Mouse (Mus musculus): ENCODE data around the gene Rfc3.
A peak's percentile ranks its signal among the peaks of the same experiment; 100 is the strongest.
"Not testable (repeated sequence)": the region's sequence is repeated elsewhere in the genome, so short reads cannot be mapped to it uniquely, and the experiment has no call there.

The Rfc3 gene

DNA sequence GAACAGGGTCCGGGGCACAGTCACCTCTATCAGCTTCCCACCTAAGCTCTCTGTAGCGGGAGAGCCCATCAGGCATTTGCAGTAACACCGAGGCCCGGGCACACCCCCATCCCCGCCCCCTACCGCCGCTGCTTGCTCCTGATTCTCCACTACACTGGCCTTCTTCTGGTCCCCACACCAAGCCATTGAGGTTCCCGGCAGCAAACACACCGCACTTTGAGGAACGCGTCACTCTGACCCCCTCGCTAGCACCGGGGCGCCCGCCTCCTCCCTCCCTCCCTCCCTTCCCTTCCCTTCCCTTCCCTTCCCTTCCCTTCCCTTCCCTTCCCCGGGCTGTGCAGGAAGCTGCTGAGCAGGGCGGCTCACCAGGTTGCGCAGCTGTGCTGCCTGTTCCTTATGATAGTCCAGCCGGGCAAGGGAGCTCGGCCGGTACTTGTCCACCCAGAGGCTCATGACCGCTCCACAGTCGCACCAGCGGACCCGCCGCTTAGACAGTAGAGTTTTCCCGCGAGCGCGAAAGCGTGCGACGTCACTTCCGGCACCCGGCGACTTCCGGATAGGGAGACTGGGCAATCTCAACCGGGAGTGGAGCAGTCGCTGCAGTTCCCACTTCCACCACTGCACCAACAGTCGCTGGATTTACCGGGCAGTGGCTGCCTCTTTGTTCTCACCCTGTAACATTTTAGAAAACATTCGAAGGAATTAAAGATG lies at the start of gene Rfc3:
Rfc3 (minus strand) TSS at position 543 of the 711 bp plus-strand sequence.
- DNase-seq, result peak; percentile 95

- DNase-seq, result not testable (repeated sequence)
These were observed 42.6 kb upstream of the Rfc3 start for GRCm38 (mm10) chr5:151693636-151694035.

GRCm38 (mm10) chr5:151686606-151687525 lies 35.8 kb upstream of the Rfc3 start:
- peak; percentile 85 for DNase-seq

DNA sequence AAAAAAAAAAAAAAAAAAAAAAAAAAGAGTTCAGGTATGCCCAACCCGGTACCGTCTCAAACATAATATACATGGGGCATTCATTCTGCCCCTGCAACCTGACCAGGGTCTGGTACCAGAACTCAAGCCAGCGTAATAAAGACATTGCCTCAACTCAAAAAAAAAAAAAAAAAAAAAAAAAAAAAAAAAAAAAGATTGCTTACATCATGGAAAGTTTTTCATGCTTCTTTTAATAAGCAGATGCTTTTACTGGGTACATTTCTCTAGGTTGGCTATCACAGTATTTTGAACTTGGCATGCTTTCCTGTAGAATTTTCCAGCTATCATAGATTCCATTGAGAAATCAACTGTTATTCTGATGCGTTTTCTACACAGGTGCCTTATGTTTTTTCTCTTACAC lies 11.2 kb upstream of the Rfc3 start:
- DNase-seq, result no peak

DNA sequence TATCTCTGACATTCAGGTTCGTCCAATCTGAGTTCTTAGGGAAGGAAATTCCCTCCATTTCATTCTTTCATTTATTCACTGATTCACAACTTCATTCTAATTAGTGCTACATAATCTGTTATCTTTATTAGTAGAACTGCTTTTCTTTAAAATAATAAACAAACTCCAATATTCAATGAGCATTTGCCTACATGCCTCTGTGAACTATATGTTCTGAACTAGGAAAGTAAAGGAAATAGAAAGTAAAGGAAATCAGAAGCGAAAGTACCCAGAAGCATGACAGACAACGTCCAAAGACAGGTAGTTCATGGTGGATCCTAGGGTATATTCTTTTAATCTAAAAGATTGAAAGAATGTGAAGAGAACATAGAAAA lies 356 bp upstream of the Rfc3 start:
- no peak for DNase-seq

DNA sequence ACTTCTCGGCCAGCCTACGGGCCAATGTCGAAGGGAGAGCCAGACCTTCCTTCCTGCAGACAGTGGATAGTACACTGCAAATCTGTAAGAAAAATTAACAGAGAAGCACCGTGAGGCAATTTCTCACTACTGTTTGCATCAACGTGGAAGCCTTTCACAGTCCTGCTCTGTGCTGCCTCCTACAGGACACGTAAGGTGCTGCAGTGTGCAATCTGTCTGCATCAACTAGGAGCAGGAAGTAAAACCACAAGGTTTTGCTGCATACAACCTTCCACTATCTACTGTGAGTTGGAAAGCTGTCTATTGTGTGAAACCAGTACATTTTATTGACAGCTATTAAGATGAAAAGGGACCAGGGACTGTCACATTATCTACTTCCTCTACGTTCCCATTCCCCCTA lies 6.2 kb downstream of the Rfc3 start:
- DNase-seq, result no peak

GRCm38 (mm10) chr5:151642867-151643266 lies 8.2 kb downstream of the Rfc3 start:
- DNase-seq, result no peak

DNA sequence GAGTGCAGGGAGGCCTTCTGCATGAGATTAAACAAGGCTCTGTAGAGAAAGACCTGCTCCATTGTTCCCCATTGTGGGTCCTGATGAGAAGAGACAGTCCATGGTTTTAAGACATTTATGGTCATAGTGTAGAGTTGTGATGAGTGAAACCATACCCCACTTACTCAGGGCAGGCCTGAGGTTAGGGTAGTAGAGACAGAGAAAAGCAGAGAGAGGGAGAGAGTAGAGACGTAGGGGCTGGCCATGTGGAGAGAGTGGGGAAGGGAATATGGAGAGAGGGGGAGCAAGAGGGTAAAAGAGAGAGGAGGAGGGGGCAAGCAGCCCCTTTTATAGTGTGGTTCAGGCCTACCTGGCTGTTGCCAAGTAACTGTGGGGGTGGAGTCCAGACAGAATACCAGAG lies 8.9 kb downstream of the Rfc3 start:
- DNase-seq, result no peak

DNA sequence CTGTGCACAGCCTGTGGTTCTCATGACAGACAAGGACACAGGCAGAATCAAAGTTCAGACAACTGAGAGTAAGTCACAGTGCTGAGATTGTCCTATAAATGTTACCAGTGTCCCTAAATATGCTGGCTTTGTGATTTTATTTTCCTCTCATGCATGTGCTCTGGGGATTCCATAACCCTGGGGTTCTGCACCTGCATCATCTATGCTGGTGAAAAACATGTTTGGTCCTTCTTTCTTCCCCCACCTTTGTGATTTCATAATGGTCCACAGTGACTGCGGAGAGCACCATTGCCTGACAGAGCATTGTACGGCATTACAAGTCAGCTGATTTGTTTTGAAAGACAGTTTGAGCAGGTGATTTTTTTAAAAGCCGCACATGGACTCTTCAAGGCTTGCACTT lies 45.1 kb downstream of the Rfc3 start, which contains the start of gene Vmn2r18:
Vmn2r18 (minus strand) TSS at position 101 of the 400 bp plus-strand sequence.
- DNase-seq, result no peak

DNA sequence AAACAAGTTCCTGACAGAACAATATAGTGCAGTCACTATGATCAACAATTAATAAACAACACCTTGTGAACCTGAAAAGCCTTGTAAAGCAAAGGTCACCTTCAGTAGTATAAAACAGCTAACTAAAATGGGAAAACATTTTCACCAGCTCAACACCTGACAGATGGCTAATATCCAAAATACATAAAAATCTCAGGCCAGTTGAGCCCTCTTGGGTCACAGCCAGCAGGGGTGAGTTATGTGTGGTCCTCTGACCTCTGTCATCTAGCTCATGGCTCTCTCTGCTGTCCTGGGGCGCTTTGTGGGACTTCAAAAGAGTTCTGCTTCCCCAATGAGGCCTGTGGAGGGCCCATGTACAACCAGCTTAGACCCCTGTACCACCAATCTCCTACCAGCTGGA lies 49.3 kb downstream of the Rfc3 start:
- DNase-seq, result peak; percentile 1
